Mouse (Mus musculus): Measurements from ENCODE around the gene Slc38a2. TPM values are rescaled to one million over a fixed set of nuclear protein-coding genes. Genes with fewer than 3 reads are reported as not detected.
A peak's percentile ranks its signal among the peaks of the same experiment; 100 is the strongest.

Gene Slc38a2
- total and polyA plus RNA-seq, 2 experiments from 2014 or later, result 78.4 to 107 TPM

DNA sequence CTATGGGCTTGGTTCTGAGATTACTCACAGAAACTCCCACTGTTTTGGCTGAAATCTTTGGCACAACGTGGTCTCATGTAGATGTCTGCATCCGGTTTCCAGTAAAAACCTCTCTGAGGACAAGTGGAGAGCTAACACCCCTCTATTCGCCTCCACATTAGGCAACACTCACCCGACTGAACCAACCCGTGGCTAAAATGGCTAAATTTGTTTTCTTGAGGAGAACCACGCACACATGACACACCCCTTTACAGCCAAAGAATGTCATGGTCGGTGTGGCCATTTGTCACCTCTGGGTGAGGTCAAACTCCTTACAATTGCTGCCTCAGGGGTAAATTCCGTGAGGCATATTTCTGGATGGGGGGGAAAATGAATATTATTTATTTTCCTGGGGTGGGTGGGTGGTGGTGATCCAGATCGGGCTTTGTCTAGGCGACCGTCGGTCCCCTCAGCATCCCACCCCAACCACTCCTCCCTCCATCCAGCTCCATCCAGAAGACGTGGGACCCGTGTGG is 9.5 kb upstream of the Slc38a2 start:
- no peaks in the 10 kb centered on the region for H3K9me3 ChIP-seq (ENCODE audit: low read length)
- H3K27ac ChIP-seq (ENCODE audit: low read depth, low read length), result peak overlapping the region; percentile 99
- DNase-seq, result peak; percentile 47
- 27% methylated on average over 14 of the region's 14 CpGs for WGBS
- H3K9ac ChIP-seq, result peak overlapping the region; percentile 90
- H3K27me3 ChIP-seq (ENCODE audit: insufficient read depth, low read length), result no peaks in the 10 kb centered on the region
- peak overlapping the region; percentile 85 for H3K4me2 ChIP-seq (ENCODE audit: low read depth)
- peaks cover 6% of the 10 kb centered on the region; the same call in 1 of the 2 replicates for H3K4me1 ChIP-seq (ENCODE audit: insufficient read depth)
- no peaks in the 10 kb centered on the region for H3K36me3 ChIP-seq (ENCODE audit: insufficient read depth)
- H3K4me3 ChIP-seq (ENCODE audit: low read depth, low read length), result peak overlapping the region; percentile 64
- TF ChIP-seq CTCF (IDR thresholded peaks at IDR 0.05; ENCODE audit: low read depth), result no peak
- no peak; the same call in 1 of the 2 replicates for ATAC-seq

DNA sequence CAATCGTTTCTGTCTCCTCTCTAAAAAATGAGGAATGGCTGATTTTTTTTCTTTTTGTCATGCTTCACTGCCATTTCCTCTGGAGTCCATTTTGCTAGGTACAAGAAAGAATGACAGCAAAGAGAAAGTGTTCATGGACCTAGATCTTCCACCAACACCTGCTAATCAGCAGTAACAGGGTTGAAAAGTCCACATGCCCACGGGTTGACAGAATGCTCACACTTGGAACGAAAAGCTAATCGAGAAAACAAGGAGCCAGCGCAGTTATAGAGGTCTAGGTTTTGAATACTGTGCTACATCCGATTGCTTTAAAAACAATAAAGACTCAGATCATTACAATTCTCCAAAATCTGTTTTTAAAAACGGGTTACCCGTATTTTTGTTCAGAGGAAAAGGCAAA is 8.9 kb upstream of the Slc38a2 start:
- no peak overlapping the region for H3K4me3 ChIP-seq (ENCODE audit: low read depth, low read length)
- TF ChIP-seq CTCF (IDR thresholded peaks at IDR 0.05; ENCODE audit: low read depth), result no peak
- H3K36me3 ChIP-seq (ENCODE audit: insufficient read depth), result no peaks in the 10 kb centered on the region
- no peaks in the 10 kb centered on the region for H3K9me3 ChIP-seq (ENCODE audit: low read length)
- no peak overlapping the region for H3K27ac ChIP-seq (ENCODE audit: low read depth, low read length)
- no peak overlapping the region for H3K9ac ChIP-seq
- no peak for DNase-seq
- no peak overlapping the region for H3K4me2 ChIP-seq (ENCODE audit: low read depth)
- no peaks in the 10 kb centered on the region for H3K27me3 ChIP-seq (ENCODE audit: insufficient read depth, low read length)
- ATAC-seq, result no peak
- peaks cover 6% of the 10 kb centered on the region; the same call in 1 of the 2 replicates for H3K4me1 ChIP-seq (ENCODE audit: insufficient read depth)
- 88% methylated on average over 8 of the region's 8 CpGs for WGBS

DNA sequence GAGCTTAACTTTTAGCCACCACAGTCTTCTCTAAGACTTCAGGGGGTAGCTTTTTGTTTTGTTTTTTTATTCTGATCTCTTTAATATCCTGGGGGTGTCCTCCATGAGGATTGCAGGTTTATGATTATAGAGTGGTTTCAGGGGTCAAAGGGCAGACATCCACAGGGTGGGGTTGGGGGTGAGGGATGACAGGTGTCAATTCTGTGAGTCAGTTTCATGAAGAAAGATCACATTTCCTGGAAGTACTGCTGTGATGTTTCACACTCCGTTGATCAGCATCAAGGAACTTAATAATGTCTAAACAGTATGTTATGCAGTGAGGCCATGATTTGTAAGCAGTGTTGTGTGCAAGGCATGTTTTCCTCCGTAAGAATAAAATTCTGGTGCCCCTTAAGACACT is 8.4 kb upstream of the Slc38a2 start:
- H3K27ac ChIP-seq (ENCODE audit: low read depth, low read length), result no peak overlapping the region
- no peak overlapping the region for H3K4me2 ChIP-seq (ENCODE audit: low read depth)
- H3K9ac ChIP-seq, result no peak overlapping the region
- 74% methylated on average over 2 of the region's 2 CpGs for WGBS
- ATAC-seq (no peak), DNase-seq (no peak)
- H3K27me3 ChIP-seq (ENCODE audit: insufficient read depth, low read length), result no peaks in the 10 kb centered on the region
- no peaks in the 10 kb centered on the region for H3K36me3 ChIP-seq (ENCODE audit: insufficient read depth)
- TF ChIP-seq CTCF (IDR thresholded peaks at IDR 0.05; ENCODE audit: low read depth), result no peak
- H3K4me1 ChIP-seq (ENCODE audit: insufficient read depth), result peaks cover 6% of the 10 kb centered on the region; the same call in 1 of the 2 replicates
- H3K9me3 ChIP-seq (ENCODE audit: low read length), result no peaks in the 10 kb centered on the region
- H3K4me3 ChIP-seq (ENCODE audit: low read depth, low read length), result no peak overlapping the region

GRCm38 (mm10) chr15:96702466-96703031 is 3.0 kb upstream of the Slc38a2 start:
- no peak overlapping the region for H3K9ac ChIP-seq
- H3K4me1 ChIP-seq (ENCODE audit: insufficient read depth), result no peaks in the 10 kb centered on the region; the same call in 1 of the 2 replicates
- H3K27ac ChIP-seq (ENCODE audit: low read depth, low read length), result no peak overlapping the region
- H3K27me3 ChIP-seq (ENCODE audit: insufficient read depth, low read length), result no peaks in the 10 kb centered on the region
- no peak for TF ChIP-seq CTCF (IDR thresholded peaks at IDR 0.05; ENCODE audit: low read depth)
- H3K9me3 ChIP-seq (ENCODE audit: low read length), result no peaks in the 10 kb centered on the region
- H3K36me3 ChIP-seq (ENCODE audit: insufficient read depth), result no peaks in the 10 kb centered on the region
- H3K4me2 ChIP-seq (ENCODE audit: low read depth), result no peak overlapping the region
- H3K4me3 ChIP-seq (ENCODE audit: low read depth, low read length), result no peak overlapping the region
- ATAC-seq, result no peak
- 88% methylated on average over 12 of the region's 12 CpGs for WGBS
- DNase-seq, result no peak

GRCm38 (mm10) chr15:96700766-96701165 is 1.2 kb upstream of the Slc38a2 start:
- peak overlapping the region; percentile 67 for H3K4me2 ChIP-seq (ENCODE audit: low read depth)
- peaks cover 6% of the 10 kb centered on the region; the same call in 1 of the 2 replicates for H3K4me1 ChIP-seq (ENCODE audit: insufficient read depth)
- peak overlapping the region; percentile 100 for H3K27ac ChIP-seq (ENCODE audit: low read depth, low read length)
- no peaks in the 10 kb centered on the region for H3K9me3 ChIP-seq (ENCODE audit: low read length)
- peaks cover 4% of the 10 kb centered on the region; the same call in 1 of the 2 replicates for H3K36me3 ChIP-seq (ENCODE audit: insufficient read depth)
- no peak for TF ChIP-seq CTCF (IDR thresholded peaks at IDR 0.05; ENCODE audit: low read depth)
- no peak overlapping the region for H3K4me3 ChIP-seq (ENCODE audit: low read depth, low read length)
- H3K27me3 ChIP-seq (ENCODE audit: insufficient read depth, low read length), result no peaks in the 10 kb centered on the region
- H3K9ac ChIP-seq, result peak overlapping the region; percentile 100; the same call in 1 of the 2 replicates
- DNase-seq, result no peak
- no peak for ATAC-seq
- WGBS, result 41% methylated on average over 13 of the region's 13 CpGs

DNA sequence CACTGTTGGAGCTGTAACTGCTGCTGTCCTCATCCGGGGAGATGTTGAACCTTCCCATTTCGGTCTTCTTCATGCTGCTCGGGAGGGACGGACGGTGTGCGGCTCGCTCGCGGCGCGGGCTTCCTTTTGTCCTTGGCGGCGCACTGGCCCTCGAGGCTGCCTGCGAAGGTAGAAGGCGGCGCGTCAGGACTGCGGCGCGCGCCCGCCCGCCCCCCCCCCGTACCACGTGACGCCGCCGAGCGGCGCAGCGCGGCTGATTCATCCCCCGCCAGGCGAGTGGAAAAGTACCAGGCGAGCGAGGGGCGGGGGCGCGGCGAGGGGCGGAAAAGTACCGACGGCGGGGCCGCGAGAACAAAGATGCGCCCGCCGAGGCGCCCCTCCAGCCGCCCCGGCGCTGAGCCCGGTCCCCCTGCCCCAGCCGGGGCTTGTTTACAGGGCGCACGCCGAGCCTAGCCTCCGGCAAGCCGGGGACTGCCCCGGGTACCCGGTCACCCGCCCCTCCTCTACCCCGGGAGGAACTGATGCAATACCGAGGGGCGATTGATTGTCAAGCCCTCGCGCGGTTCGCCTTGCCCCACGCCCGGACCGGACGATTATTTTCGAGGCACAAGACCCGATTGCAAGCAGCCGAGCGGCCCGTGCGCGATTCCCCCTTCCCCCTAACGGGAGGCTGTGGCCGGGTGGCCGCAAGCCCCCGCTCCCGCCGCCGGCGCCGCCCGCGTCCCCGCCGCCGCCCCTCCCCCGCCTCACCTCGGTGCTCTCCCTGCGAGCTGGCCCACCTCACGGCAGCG is 677 bp downstream of the Slc38a2 start:
- Histone ChIP-seq H3K4me2 (ENCODE audit: low read depth) (peak overlapping the region; percentile 67), H3K9ac (peak overlapping the region; percentile 100), H3K9me3 (ENCODE audit: low read length) (no peaks in the 10 kb centered on the region), H3K4me1 (ENCODE audit: insufficient read depth) (peaks cover 10% of the 10 kb centered on the region; the same call in 1 of the 2 replicates), H3K27ac (ENCODE audit: low read depth, low read length) (peak overlapping the region; percentile 100), H3K4me3 (ENCODE audit: low read depth, low read length) (peak overlapping the region; percentile 88), H3K27me3 (ENCODE audit: insufficient read depth, low read length) (no peaks in the 10 kb centered on the region), H3K36me3 (ENCODE audit: insufficient read depth) (peaks cover 23% of the 10 kb centered on the region)
- DNase-seq, result peak; percentile 93
- 1% methylated on average over 64 of the region's 101 CpGs for WGBS
- peak; percentile 84 for ATAC-seq
- TF ChIP-seq CTCF (IDR thresholded peaks at IDR 0.05; ENCODE audit: low read depth), result no peak
